Mouse (Mus musculus) ovary, postnatal 10 days (tissue): Measurements from ENCODE around the gene Slc43a2.
"Not testable (repeated sequence)": the region's sequence is repeated elsewhere in the genome, so short reads cannot be mapped to it uniquely, and the experiment has no call there.

Experiments
- DNase-seq: peaks from one replicate; pipeline ENCODE4 v3.0.0; 2022; ENCODE audit warnings: low spot score

The Slc43a2 gene

DNA sequence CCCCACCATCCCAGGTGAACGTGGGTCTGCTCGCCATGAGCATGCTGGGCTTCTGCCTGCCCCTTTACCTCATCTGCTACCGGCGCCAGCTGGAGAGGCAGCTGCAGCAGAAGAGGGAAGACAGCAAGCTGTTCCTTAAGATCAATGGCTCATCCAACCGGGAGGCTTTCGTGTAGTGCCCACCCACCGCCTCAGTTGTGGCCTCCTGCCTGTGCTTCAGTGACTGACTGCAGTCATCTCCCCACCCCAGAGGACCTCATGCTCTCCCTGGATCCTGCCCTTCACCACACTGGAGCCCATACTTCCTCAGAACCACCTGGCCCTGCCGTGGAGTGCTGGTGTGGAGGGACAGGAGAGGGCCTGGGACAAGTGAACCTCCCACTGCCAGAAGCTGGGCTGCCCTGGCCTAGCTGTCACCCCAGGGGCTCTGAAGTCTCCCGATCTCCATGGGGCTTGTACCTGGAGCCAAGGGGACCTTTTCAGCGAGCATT lies 40.9 kb downstream of the Slc43a2 start:
- DNase-seq: no peak

- peak; percentile 91 for DNase-seq
These were observed 41.6 kb downstream of the Slc43a2 start for GRCm38 (mm10) chr11:75572854-75573650.

GRCm38 (mm10) chr11:75574378-75575123 lies 43.1 kb downstream of the Slc43a2 start:
- DNase-seq: no peak

DNA sequence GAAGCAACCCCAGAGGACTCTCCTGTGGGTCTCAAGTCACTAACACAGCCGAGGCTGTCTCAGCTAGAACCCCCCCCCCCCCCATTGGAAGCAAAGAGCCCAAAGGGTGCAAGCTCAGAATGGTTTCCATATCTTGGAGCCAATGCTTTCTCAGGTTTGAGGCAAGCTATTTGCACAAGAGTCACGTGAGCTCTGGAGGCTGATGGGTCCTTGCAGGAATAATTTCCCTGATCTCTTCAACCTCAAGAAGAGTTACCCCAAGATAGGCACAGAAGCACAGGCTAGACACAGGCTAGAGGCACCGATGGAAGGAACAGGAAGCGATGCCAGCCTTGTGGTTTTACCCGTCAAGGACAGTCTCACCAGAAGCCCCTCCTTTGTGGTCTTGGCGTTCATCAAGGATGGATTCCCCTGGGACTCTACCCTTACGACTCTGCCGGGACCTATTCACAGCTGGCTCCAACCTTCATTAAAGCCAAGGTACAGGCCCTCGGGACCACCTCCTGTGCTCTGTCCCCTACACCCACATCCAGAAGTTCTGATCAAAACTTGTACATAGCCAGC lies 44.1 kb downstream of the Slc43a2 start:
- no peak for DNase-seq

DNA sequence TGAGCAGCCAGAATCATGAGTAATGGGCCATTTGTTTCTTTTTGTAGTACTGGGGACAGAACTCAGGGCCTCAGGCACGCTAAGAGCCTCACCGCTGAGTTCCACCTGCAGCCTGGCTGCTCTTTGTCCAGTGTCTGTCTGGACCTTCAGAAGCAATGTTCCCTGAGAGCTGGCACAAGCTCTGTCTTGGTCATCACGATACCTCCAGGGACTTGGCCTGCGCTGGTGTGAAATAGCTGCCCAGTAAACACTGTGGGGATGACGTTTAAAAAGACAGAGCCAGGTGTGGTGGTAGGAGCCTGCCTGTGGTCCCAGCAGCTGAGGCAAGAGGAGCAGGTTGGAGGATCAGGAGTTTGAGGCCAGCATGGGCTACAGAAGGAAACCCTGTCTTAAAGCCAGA lies 47.1 kb downstream of the Slc43a2 start:
- DNase-seq: no peak

DNA sequence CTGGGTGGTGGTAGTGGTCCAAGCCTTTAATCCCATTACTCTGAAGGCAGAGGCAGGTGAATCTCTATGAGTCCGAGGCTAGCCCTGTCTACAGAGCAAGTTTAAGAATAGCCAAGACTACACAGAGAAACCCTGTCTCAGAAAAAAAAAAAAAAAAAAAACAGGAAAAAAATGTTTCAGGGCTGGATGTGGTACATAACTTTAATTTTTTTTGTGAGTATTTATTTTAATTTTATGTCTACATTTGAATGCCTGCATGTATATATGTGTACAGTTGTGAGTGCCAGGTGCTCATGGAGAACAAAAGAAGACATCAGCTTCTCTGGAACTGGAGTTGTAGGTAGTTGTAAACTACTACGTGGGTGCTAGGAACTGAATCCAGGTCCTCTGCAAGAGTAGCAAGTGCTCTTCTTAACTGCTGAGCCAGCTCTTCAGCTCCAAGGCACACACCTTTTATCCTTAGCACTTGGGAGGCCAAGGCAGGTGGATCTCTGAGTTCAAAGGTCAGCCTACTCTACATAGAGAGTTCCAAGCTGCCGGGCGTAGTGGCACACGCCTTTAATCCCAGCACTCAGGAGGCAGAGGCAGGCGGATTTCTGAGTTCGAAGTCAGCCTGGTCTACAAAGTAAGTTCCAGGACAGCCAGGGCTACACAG lies 50.1 kb downstream of the Slc43a2 start:
- DNase-seq: no peak

- no peak for DNase-seq
These were observed 52.0 kb downstream of the Slc43a2 start for GRCm38 (mm10) chr11:75583521-75583920.

DNA sequence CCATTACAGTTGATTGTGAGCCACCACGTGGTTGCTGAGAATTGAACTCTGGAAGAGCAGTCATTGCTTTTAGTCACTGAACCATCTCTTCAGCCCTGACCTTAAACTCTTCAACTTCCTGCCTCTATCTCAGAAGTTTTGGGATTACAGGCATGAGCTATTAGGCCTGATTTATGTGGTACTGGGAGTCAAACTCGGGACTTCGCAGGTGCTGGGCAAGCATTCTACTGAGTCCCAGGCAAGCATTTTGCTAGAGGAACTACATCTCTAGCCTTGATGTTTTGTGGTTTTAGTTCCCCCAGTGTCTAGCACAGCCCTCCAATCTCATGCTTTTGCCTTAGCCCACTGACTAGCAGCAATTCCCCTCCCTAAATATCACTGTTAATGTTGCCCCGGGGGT lies 53.6 kb downstream of the Slc43a2 start:
- DNase-seq: no peak

GRCm38 (mm10) chr11:75585978-75586377 lies 54.5 kb downstream of the Slc43a2 start:
- DNase-seq: no peak

DNA sequence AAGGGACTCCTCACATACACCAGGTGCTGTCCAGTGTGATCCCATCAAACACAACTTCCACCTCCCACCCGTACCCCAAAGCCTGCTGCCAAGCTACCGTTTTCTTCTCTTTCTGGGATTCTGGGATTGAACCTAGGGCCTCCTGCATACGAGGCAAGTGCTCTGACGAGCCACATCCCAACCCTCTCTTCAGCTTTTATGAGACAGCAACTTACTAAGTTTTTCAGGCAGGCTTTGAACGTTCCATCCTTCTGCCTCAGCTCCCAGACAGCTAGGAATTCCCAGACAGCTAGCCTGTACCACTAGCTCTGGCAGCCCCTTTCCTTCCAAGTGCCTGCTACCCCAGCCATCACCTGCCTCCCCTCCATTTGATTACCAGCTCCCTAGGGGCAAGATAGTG lies 55.5 kb downstream of the Slc43a2 start:
- DNase-seq: no peak

DNA sequence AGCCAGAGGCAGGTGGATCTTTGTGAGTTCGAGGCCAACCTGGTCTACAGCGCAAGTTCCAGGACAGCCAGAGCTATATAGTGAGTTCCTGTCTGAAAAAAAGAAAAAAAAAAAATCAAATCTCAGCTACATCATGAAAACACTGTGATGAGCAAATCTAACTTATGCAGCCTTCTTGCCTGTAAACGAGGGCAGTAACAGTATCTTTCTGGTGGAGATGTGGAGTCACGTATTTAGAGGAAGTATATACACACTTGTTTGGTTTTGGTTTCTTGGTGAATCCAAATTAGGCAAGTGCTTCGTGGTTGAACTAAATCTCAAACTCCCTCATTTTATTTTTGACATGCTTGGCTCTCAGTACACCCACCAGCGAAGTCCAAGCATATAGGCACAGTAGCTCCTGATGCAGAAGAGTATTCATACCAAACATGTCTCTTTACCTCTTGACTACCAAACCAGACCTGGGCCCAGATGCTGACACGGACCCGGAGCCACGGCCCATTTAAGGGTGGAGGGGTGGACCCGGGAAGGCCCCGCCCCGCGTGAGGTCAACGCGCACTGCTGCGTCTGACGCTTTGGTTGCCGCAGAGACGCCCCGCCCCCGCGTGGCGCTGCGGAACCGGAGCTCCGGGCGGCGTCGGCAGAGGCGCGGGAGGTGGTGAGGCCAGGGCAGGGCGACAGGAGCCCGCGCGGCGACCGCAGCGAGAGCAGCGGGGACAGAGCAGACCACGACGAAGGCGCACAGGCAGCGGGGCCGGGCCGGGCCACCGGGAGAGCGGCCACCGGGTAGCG lies 56.2 kb downstream of the Slc43a2 start, which contains the start of gene Pitpna:
Gene Pitpna (plus strand): TSS at position 605 of the 792 bp plus-strand sequence.
- DNase-seq: peak; percentile 86

- no peak for DNase-seq
These were observed 56.9 kb downstream of the Slc43a2 start for GRCm38 (mm10) chr11:75588285-75588941.

GRCm38 (mm10) chr11:75592612-75593011 lies 61.1 kb downstream of the Slc43a2 start:
- no peak for DNase-seq

- DNase-seq: no peak
These were observed 62.9 kb downstream of the Slc43a2 start for GRCm38 (mm10) chr11:75594431-75594830.

DNA sequence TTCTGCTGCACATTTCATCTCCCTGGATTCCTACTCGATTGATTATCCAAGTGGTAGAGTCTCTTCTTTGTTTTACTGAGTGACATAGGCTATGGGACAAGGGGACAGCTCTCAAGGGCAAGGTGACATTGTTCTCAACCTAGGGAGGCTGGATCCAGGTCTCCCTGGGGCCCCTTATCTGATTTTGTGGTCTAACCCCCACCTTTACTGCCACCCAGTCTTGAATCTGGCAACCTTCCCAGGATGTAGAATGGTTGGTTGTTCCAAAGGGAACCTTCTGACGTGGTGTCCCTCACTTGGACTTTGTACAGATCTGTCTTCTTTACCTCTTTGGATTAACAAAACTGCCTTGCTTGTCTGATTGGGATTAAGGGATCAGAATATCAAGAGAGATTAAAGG lies 63.9 kb downstream of the Slc43a2 start:
- DNase-seq: no peak

DNA sequence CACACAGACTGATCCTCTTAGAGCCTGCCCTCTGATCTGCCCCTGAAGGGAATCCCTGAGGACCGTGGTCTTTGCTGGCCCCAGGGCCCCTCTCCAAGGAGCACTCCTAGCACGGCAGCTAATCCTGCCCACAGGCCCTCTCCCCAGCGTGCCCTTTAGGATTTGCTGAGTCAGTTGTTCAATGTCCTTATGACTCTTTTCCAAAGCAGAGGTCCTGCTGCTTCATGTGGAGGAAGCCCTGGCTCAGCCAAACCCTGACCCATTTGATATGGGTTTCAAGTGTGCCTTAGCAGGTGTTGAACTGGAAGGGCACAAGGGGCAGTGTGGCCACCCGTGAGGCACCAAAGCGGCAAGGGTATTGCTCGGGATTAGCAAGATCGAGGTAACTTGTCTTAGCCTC lies 64.3 kb downstream of the Slc43a2 start:
- DNase-seq: no peak

- no peak for DNase-seq
These were observed 65.3 kb downstream of the Slc43a2 start for GRCm38 (mm10) chr11:75596726-75597255.

- DNase-seq: no peak
These were observed 66.5 kb downstream of the Slc43a2 start for GRCm38 (mm10) chr11:75598004-75598403.

- DNase-seq: not testable (repeated sequence)
These were observed 68.3 kb downstream of the Slc43a2 start for GRCm38 (mm10) chr11:75599802-75600201.

DNA sequence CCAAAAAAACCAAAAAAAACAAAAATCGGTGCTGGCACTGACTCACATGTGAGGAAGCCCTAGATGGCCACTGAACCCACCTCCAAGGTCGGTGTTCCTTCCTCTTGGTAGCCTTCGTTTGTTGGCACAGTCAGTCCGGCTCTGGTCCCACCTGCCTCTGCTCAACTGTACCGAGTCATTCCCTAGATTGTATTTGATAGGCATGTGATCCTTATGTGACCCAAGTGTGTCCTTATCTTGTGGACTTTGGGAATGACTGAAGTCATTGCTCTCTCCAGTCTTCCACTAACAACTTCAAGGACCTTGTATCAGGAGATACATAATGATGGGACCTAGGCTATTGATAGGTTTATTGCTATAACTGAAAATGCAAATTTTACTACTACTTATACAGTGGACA lies 73.3 kb downstream of the Slc43a2 start:
- DNase-seq: no peak

- no peak for DNase-seq
These were observed 73.8 kb downstream of the Slc43a2 start for GRCm38 (mm10) chr11:75605318-75605717.
